Mouse (Mus musculus) stomach, postnatal 0 days (tissue): ENCODE data around the gene Caln1. TPM values are rescaled to one million over a fixed set of nuclear protein-coding genes. Genes with fewer than 3 reads are reported as not detected.

Source experiments
- ATAC-seq: fragments of 200-750 bp; cut with Nextera tagmentation; 2 replicates; pipeline ENCODE4 v1.8.0; 2017; ENCODE audit not compliant: low FRiP score, low TSS enrichment
- DNase-seq: peaks from one replicate; pipeline ENCODE4 v3.0.0-alpha.2; 2016; ENCODE audit warnings: low spot score
- H3K27ac ChIP-seq: fragments of 300-500 bp; sonication (generic); replicated peaks from 2 replicates; pipeline ENCODE4 v1.5.1; 2014; ENCODE audit warnings: mild to moderate bottlenecking, control low read depth
- H3K27me3 ChIP-seq: fragments of 300-500 bp; sonication (generic); 2 replicates; pipeline ENCODE4 v1.6.1; 2014; ENCODE audit warnings: low read length; ENCODE audit not compliant: control insufficient read depth, insufficient read depth
- H3K36me3 ChIP-seq: fragments of 300-500 bp; sonication (generic); 2 replicates; pipeline ENCODE4 v1.6.1; 2014; ENCODE audit warnings: low read length, mixed read lengths; ENCODE audit not compliant: control insufficient read depth, insufficient read depth
- H3K4me1 ChIP-seq: fragments of 300-500 bp; sonication (generic); replicated peaks from 2 replicates; pipeline ENCODE4 v1.6.1; 2014; ENCODE audit warnings: antibody characterized with exemption; ENCODE audit not compliant: control insufficient read depth, insufficient read depth
- H3K4me2 ChIP-seq: fragments of 300-500 bp; sonication (generic); replicated peaks from 2 replicates; pipeline ENCODE4 v1.6.1; 2014; ENCODE audit warnings: low read depth, mild to moderate bottlenecking, control low read depth, moderate library complexity
- H3K4me3 ChIP-seq: fragments of 300-500 bp; sonication (generic); 2 replicates; pipeline ENCODE4 v1.5.1; 2014; ENCODE audit warnings: low read depth, low read length, control low read depth
- H3K9ac ChIP-seq: fragments of 300-500 bp; sonication (generic); 2 replicates; pipeline ENCODE4 v1.6.1; 2014; ENCODE audit warnings: mild to moderate bottlenecking, low read length, control low read depth, mixed read lengths
- H3K9me3 ChIP-seq: fragments of 300-500 bp; sonication (generic); 2 replicates; pipeline ENCODE4 v1.6.1; 2016; ENCODE audit warnings: low read length; ENCODE audit not compliant: control insufficient read depth
- CTCF ChIP-seq: IDR thresholded peaks from 2 replicates; pipeline ENCODE4 v1.5.1; 2016; ENCODE audit warnings: antibody characterized with exemption, low read depth, mild to moderate bottlenecking, moderate library complexity
- EP300 ChIP-seq: optimal IDR thresholded peaks from 2 replicates; pipeline ENCODE3; 2016; ENCODE audit warnings: antibody characterized with exemption
- WGBS: fragments of 180-500 bp; shearing (Covaris S2); extraction: QIAGEN DNeasy Blood & Tissue Kit; methylation state at CpG from one replicate; pipeline ENCODE4 v1.1.7; 2014; 5-methylcytosine and 5-hydroxymethylcytosine counted together
- polyA plus RNA-seq: library from polyadenylated mRNA; unstranded; fragments of >200 nt; fragmentation: Nextera tagmentation; extraction: Ambion mirVana; gene quantifications from 2 replicates; pipeline ENCODE4 v1.2.1, GENCODE M21; 2015

The Caln1 gene
- polyA plus RNA-seq, 1 experiment from 2014 or later, result 0.11 TPM

- Histone ChIP-seq H3K4me3 (peak overlapping the region; percentile 15; the same call in 1 of the 2 replicates), H3K36me3 (no peaks in the 10 kb centered on the region), H3K4me2 (peak overlapping the region; percentile 32), H3K9me3 (no peaks in the 10 kb centered on the region), H3K4me1 (no peaks in the 10 kb centered on the region), H3K9ac (no peak overlapping the region), H3K27ac (no peak overlapping the region), H3K27me3 (peaks cover 9% of the 10 kb centered on the region; the same call in 1 of the 2 replicates)
- ATAC-seq (0 out of 2 replicates have a peak, but pooled peaks have one; percentile 21), DNase-seq (no peak)
- TF ChIP-seq CTCF, result no peak
- TF ChIP-seq EP300, result no peak
- under 1% methylated on average over 73 of the region's 77 CpGs for WGBS
Observed at GRCm38 (mm10) chr5:130448931-130449856, 79.9 kb downstream of the Caln1 start.

- DNase-seq, result no peak
- Histone ChIP-seq H3K4me2 (no peak overlapping the region), H3K4me3 (no peak overlapping the region), H3K27me3 (peaks cover 9% of the 10 kb centered on the region; the same call in 1 of the 2 replicates), H3K9me3 (no peaks in the 10 kb centered on the region), H3K27ac (no peak overlapping the region), H3K9ac (no peak overlapping the region), H3K4me1 (no peaks in the 10 kb centered on the region), H3K36me3 (no peaks in the 10 kb centered on the region)
- TF ChIP-seq EP300 (no peak), CTCF (no peak)
- no peak for ATAC-seq
- 9% methylated on average over 14 of the region's 14 CpGs for WGBS
Observed at GRCm38 (mm10) chr5:130450031-130450541, 80.8 kb downstream of the Caln1 start.

DNA sequence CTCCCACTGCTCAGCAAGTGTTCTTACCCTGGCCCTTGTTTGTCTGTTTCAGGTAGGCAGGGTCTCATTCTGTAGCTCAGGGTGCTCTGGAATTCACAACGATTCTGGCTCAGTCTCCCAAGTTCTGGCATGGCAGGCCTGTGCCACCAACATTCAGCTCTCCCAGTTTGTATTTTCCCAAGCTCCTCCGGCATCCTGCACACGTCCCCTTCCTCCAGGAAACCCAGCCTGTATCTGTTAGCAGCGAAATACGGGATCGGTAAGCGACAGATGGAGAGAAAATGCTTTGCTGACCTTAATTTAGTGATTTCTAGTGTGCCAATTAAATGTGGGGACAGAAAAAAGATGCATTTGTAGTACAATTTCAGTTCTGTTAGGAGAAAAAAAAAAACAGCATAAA is 88.8 kb downstream of the Caln1 start:
- Histone ChIP-seq H3K9ac (no peak overlapping the region), H3K4me1 (no peaks in the 10 kb centered on the region), H3K27me3 (no peaks in the 10 kb centered on the region), H3K4me2 (no peak overlapping the region), H3K9me3 (no peaks in the 10 kb centered on the region), H3K4me3 (no peak overlapping the region), H3K27ac (no peak overlapping the region), H3K36me3 (no peaks in the 10 kb centered on the region)
- ATAC-seq (no peak), DNase-seq (no peak)
- no peak for TF ChIP-seq CTCF
- no peak for TF ChIP-seq EP300
- 82% methylated on average over 7 of the region's 7 CpGs for WGBS

DNA sequence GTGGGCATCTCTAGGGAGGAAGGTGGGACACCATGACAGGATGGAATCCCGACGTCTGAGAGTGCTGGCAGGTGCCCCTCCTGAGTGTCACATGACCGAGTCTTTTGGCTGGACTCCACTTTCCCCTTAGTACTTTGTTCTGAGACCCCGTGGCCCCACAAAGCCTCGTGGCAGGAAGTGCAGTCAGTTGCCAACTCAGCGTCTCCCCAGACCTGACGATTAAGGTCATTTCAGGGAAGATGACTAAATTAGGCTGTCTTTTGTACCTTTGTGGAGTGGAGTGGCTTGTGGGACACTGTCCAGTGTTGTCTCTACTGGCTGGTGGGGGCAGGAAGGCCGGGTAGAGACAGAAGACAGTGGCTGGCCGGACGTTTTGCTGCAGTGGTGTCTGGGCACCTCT is 103.0 kb downstream of the Caln1 start:
- H3K4me1 ChIP-seq, result no peaks in the 10 kb centered on the region
- DNase-seq (no peak), ATAC-seq (no peak)
- TF ChIP-seq CTCF, result no peak
- TF ChIP-seq EP300, result no peak
- H3K27me3 ChIP-seq, result no peaks in the 10 kb centered on the region
- H3K36me3 ChIP-seq, result no peaks in the 10 kb centered on the region
- 68% methylated on average over 10 of the region's 10 CpGs for WGBS
- H3K9ac ChIP-seq, result no peak overlapping the region
- H3K4me3 ChIP-seq, result no peak overlapping the region
- no peak overlapping the region for H3K27ac ChIP-seq
- no peaks in the 10 kb centered on the region for H3K9me3 ChIP-seq
- no peak overlapping the region for H3K4me2 ChIP-seq

DNA sequence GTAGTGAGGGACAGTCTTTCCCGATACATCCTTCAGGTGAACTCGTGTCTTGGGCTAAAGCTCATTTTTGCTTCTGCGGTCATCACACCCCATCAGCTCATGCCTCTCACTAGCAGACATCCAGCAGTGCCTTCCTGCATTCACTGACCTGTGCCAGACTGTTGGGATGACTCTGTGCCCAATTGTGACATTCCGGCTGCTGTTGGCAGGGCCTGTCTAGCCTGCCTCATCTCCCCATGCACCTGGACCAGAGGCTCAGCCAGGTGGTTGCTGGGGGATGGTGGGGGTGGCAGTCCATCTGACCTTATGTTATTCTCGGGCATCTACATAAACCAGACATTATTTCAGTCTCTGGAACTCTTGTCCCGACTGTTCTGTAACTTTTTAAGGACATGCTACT is 105.6 kb downstream of the Caln1 start:
- no peak overlapping the region for H3K4me3 ChIP-seq
- no peak overlapping the region for H3K9ac ChIP-seq
- DNase-seq, result no peak
- H3K4me1 ChIP-seq, result no peaks in the 10 kb centered on the region
- TF ChIP-seq CTCF (no peak), EP300 (no peak)
- 80% methylated on average over 6 of the region's 6 CpGs for WGBS
- H3K27ac ChIP-seq, result no peak overlapping the region
- no peak overlapping the region for H3K4me2 ChIP-seq
- H3K36me3 ChIP-seq, result no peaks in the 10 kb centered on the region
- no peaks in the 10 kb centered on the region for H3K9me3 ChIP-seq
- no peak for ATAC-seq
- no peaks in the 10 kb centered on the region for H3K27me3 ChIP-seq

DNA sequence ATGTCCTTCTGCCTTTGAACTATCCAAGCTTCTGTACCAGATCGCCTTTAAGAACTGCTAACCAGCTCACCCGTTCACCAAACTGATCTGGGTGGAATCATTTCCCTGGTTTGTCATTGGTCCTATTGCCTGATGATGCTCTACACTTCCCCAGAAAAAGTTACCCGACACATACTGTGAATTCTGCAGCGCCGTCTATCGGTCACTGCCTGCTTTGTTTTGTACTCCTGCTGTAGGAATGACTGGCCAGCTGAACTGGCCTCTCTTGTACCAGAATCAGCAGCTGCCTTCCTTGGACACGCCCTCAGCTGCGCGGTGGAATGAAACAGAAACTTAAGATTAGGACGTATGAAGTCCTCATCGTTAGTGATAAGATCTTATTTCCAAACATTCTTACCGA is 107.5 kb downstream of the Caln1 start:
- Histone ChIP-seq H3K4me3 (no peak overlapping the region), H3K9me3 (no peaks in the 10 kb centered on the region), H3K27me3 (no peaks in the 10 kb centered on the region), H3K4me2 (no peak overlapping the region), H3K9ac (no peak overlapping the region), H3K4me1 (no peaks in the 10 kb centered on the region), H3K27ac (no peak overlapping the region), H3K36me3 (no peaks in the 10 kb centered on the region)
- ATAC-seq (no peak), DNase-seq (peak; percentile 33)
- WGBS, result 55% methylated on average over 12 of the region's 12 CpGs
- no peak for TF ChIP-seq EP300
- peak; percentile 42 for TF ChIP-seq CTCF
